Mouse (Mus musculus): ENCODE measurements around the gene Vps36.

Gene Vps36

GRCm38 (mm10) chr8:22164431-22164830 lies 28.2 kb upstream of the Vps36 start:
- TF ChIP-seq POU5F1 (IDR thresholded peaks at IDR 0.05; ENCODE audit: borderline replicate concordance, low read length) (no peak), CTCF (conservative IDR thresholded peaks at IDR 0.05; ENCODE audit: low read length) (no peak), NANOG (IDR thresholded peaks at IDR 0.05; ENCODE audit: borderline replicate concordance, low read length) (no peak)
- peaks cover 36% of the 10 kb centered on the region for H3K4me1 ChIP-seq (replicated peaks; ENCODE audit: low read depth, low read length)
- H3K9me3 ChIP-seq (ENCODE audit: low read length) = no peaks in the 10 kb centered on the region
- no peak overlapping the region for H3K4me3 ChIP-seq (replicated peaks; ENCODE audit: low read length)
- H3K27me3 ChIP-seq (ENCODE audit: insufficient read depth, low read length) = no peaks in the 10 kb centered on the region
- peaks cover 25% of the 10 kb centered on the region for H3K36me3 ChIP-seq (ENCODE audit: insufficient read depth, low read length)

GRCm38 (mm10) chr8:22165251-22166079 lies 27.1 kb upstream of the Vps36 start:
- H3K4me3 ChIP-seq (replicated peaks; ENCODE audit: low read length) = peak overlapping the region; percentile 74
- peaks cover 38% of the 10 kb centered on the region for H3K4me1 ChIP-seq (replicated peaks; ENCODE audit: low read depth, low read length)
- H3K27me3 ChIP-seq (ENCODE audit: insufficient read depth, low read length) = no peaks in the 10 kb centered on the region
- TF ChIP-seq CTCF (conservative IDR thresholded peaks at IDR 0.05; ENCODE audit: low read length) (no peak), POU5F1 (IDR thresholded peaks at IDR 0.05; ENCODE audit: borderline replicate concordance, low read length) (no peak), NANOG (IDR thresholded peaks at IDR 0.05; ENCODE audit: borderline replicate concordance, low read length) (no peak)
- no peaks in the 10 kb centered on the region for H3K9me3 ChIP-seq (ENCODE audit: low read length)
- H3K36me3 ChIP-seq (ENCODE audit: insufficient read depth, low read length) = peaks cover 32% of the 10 kb centered on the region

- Histone ChIP-seq H3K9me3 (ENCODE audit: low read length) (no peaks in the 10 kb centered on the region), H3K27me3 (ENCODE audit: insufficient read depth, low read length) (no peaks in the 10 kb centered on the region), H3K36me3 (ENCODE audit: insufficient read depth, low read length) (peaks cover 38% of the 10 kb centered on the region), H3K4me1 (replicated peaks; ENCODE audit: low read depth, low read length) (peaks cover 38% of the 10 kb centered on the region), H3K4me3 (replicated peaks; ENCODE audit: low read length) (peak within 1 kb of the TSS; percentile 74)
- peak; percentile 33 for TF ChIP-seq CTCF (conservative IDR thresholded peaks at IDR 0.05; ENCODE audit: low read length)
- no peak for TF ChIP-seq NANOG (IDR thresholded peaks at IDR 0.05; ENCODE audit: borderline replicate concordance, low read length)
- TF ChIP-seq POU5F1 (IDR thresholded peaks at IDR 0.05; ENCODE audit: borderline replicate concordance, low read length) = no peak
Observed at GRCm38 (mm10) chr8:22166080-22166603, 26.5 kb upstream of the Vps36 start, which contains the start of gene Nek3. Gene Nek3, minus strand, starts transcription at chr8:22166435.

- Histone ChIP-seq H3K27me3 (ENCODE audit: insufficient read depth, low read length) (no peaks in the 10 kb centered on the region), H3K4me3 (replicated peaks; ENCODE audit: low read length) (no peak overlapping the region), H3K4me1 (replicated peaks; ENCODE audit: low read depth, low read length) (peaks cover 38% of the 10 kb centered on the region), H3K36me3 (ENCODE audit: insufficient read depth, low read length) (peaks cover 58% of the 10 kb centered on the region), H3K9me3 (ENCODE audit: low read length) (no peaks in the 10 kb centered on the region)
- TF ChIP-seq CTCF (conservative IDR thresholded peaks at IDR 0.05; ENCODE audit: low read length) (no peak), NANOG (IDR thresholded peaks at IDR 0.05; ENCODE audit: borderline replicate concordance, low read length) (no peak), POU5F1 (IDR thresholded peaks at IDR 0.05; ENCODE audit: borderline replicate concordance, low read length) (no peak)
Observed at GRCm38 (mm10) chr8:22169167-22169566, 23.4 kb upstream of the Vps36 start.

- Histone ChIP-seq H3K9me3 (ENCODE audit: low read length) (peaks cover 7% of the 10 kb centered on the region), H3K36me3 (ENCODE audit: insufficient read depth, low read length) (peaks cover 76% of the 10 kb centered on the region), H3K4me3 (replicated peaks; ENCODE audit: low read length) (no peak overlapping the region), H3K4me1 (replicated peaks; ENCODE audit: low read depth, low read length) (peaks cover 13% of the 10 kb centered on the region), H3K27me3 (ENCODE audit: insufficient read depth, low read length) (no peaks in the 10 kb centered on the region)
- TF ChIP-seq POU5F1 (IDR thresholded peaks at IDR 0.05; ENCODE audit: borderline replicate concordance, low read length) (no peak), CTCF (conservative IDR thresholded peaks at IDR 0.05; ENCODE audit: low read length) (peak; percentile 31), NANOG (IDR thresholded peaks at IDR 0.05; ENCODE audit: borderline replicate concordance, low read length) (no peak)
Observed at GRCm38 (mm10) chr8:22175966-22176365, 16.6 kb upstream of the Vps36 start.

GRCm38 (mm10) chr8:22184884-22185283 lies 7.7 kb upstream of the Vps36 start:
- Histone ChIP-seq H3K36me3 (ENCODE audit: insufficient read depth, low read length) (peaks cover 27% of the 10 kb centered on the region), H3K4me3 (replicated peaks; ENCODE audit: low read length) (peak overlapping the region; percentile 92), H3K9me3 (ENCODE audit: low read length) (no peaks in the 10 kb centered on the region), H3K4me1 (replicated peaks; ENCODE audit: low read depth, low read length) (peaks cover 69% of the 10 kb centered on the region), H3K27me3 (ENCODE audit: insufficient read depth, low read length) (peaks cover 2% of the 10 kb centered on the region; the same call in 1 of the 2 replicates)
- TF ChIP-seq POU5F1 (IDR thresholded peaks at IDR 0.05; ENCODE audit: borderline replicate concordance, low read length) = no peak
- no peak for TF ChIP-seq CTCF (conservative IDR thresholded peaks at IDR 0.05; ENCODE audit: low read length)
- no peak for TF ChIP-seq NANOG (IDR thresholded peaks at IDR 0.05; ENCODE audit: borderline replicate concordance, low read length)

- H3K9me3 ChIP-seq (ENCODE audit: low read length) = no peaks in the 10 kb centered on the region
- TF ChIP-seq POU5F1 (IDR thresholded peaks at IDR 0.05; ENCODE audit: borderline replicate concordance, low read length) (no peak), CTCF (conservative IDR thresholded peaks at IDR 0.05; ENCODE audit: low read length) (no peak), NANOG (IDR thresholded peaks at IDR 0.05; ENCODE audit: borderline replicate concordance, low read length) (no peak)
Observed at GRCm38 (mm10) chr8:22185431-22186397, 6.9 kb upstream of the Vps36 start, which contains the start of gene Ckap2. Gene Ckap2, minus strand, starts transcription at chr8:22185819.

More at GRCm38 (mm10) chr8:22185431-22186397, 6.9 kb upstream of the Vps36 start, which contains the start of gene Ckap2:
- Histone ChIP-seq H3K4me1 (replicated peaks; ENCODE audit: low read depth, low read length) (peaks cover 61% of the 10 kb centered on the region), H3K4me3 (replicated peaks; ENCODE audit: low read length) (peak within 1 kb of the TSS; percentile 92), H3K36me3 (ENCODE audit: insufficient read depth, low read length) (peaks cover 23% of the 10 kb centered on the region), H3K27me3 (ENCODE audit: insufficient read depth, low read length) (peaks cover 2% of the 10 kb centered on the region; the same call in 1 of the 2 replicates)
